Mouse (Mus musculus): ENCODE measurements around the gene Timm50. TPM values are rescaled to one million over a fixed set of nuclear protein-coding genes. Genes with fewer than 3 reads are reported as not detected.

The Timm50 gene
- total and polyA plus RNA-seq, 2 experiments from 2014 or later, result 82.9 to 125 TPM

- Histone ChIP-seq H3K9ac (replicated peaks; ENCODE audit: low read length) (no peak overlapping the region), H3K4me2 (ENCODE audit: low read depth, low read length) (no peak overlapping the region), H3K36me3 (ENCODE audit: insufficient read depth, low read length) (peaks cover 3% of the 10 kb centered on the region; the same call in 1 of the 2 replicates), H3K9me3 (ENCODE audit: low read length) (no peaks in the 10 kb centered on the region), H3K4me3 (ENCODE audit: low read length) (peak overlapping the region; percentile 65), H3K27ac (no peak overlapping the region), H3K27me3 (ENCODE audit: insufficient read depth, low read length) (no peaks in the 10 kb centered on the region), H3K4me1 (ENCODE audit: insufficient read depth, low read length) (peaks cover 8% of the 10 kb centered on the region)
- TF ChIP-seq CTCF (IDR thresholded peaks at IDR 0.05; ENCODE audit: low read depth), result no peak
- ATAC-seq (no peak), DNase-seq (ENCODE audit: low spot score) (no peak)
- 62% methylated on average over 8 of the region's 8 CpGs for WGBS
Measured at GRCm38 (mm10) chr7:28277237-28277614, 34.6 kb downstream of the Timm50 start.

- Histone ChIP-seq H3K4me2 (ENCODE audit: low read depth, low read length) (no peak overlapping the region), H3K27ac (no peak overlapping the region), H3K27me3 (ENCODE audit: insufficient read depth, low read length) (no peaks in the 10 kb centered on the region), H3K4me3 (ENCODE audit: low read length) (no peak overlapping the region), H3K9me3 (ENCODE audit: low read length) (no peaks in the 10 kb centered on the region), H3K4me1 (ENCODE audit: insufficient read depth, low read length) (no peaks in the 10 kb centered on the region), H3K9ac (replicated peaks; ENCODE audit: low read length) (no peak overlapping the region), H3K36me3 (ENCODE audit: insufficient read depth, low read length) (peaks cover 3% of the 10 kb centered on the region; the same call in 1 of the 2 replicates)
- ATAC-seq (no peak), DNase-seq (ENCODE audit: low spot score) (no peak)
- WGBS, result 72% methylated on average over 3 of the region's 3 CpGs
- peak; percentile 36 for TF ChIP-seq CTCF (IDR thresholded peaks at IDR 0.05; ENCODE audit: low read depth)
Measured at GRCm38 (mm10) chr7:28271761-28272160, 40.1 kb downstream of the Timm50 start.

- WGBS, result 94% methylated on average over 12 of the region's 12 CpGs
- Histone ChIP-seq H3K27ac (no peak overlapping the region), H3K27me3 (ENCODE audit: insufficient read depth, low read length) (no peaks in the 10 kb centered on the region), H3K4me3 (ENCODE audit: low read length) (no peak overlapping the region; the same call in 1 of the 2 replicates), H3K4me2 (ENCODE audit: low read depth, low read length) (peak overlapping the region; percentile 80), H3K9me3 (ENCODE audit: low read length) (no peaks in the 10 kb centered on the region), H3K4me1 (ENCODE audit: insufficient read depth, low read length) (no peaks in the 10 kb centered on the region), H3K36me3 (ENCODE audit: insufficient read depth, low read length) (peaks cover 3% of the 10 kb centered on the region; the same call in 1 of the 2 replicates), H3K9ac (replicated peaks; ENCODE audit: low read length) (no peak overlapping the region)
- peak; percentile 51 for TF ChIP-seq CTCF (IDR thresholded peaks at IDR 0.05; ENCODE audit: low read depth)
- ATAC-seq (no peak), DNase-seq (ENCODE audit: low spot score) (peak; percentile 37)
Measured at GRCm38 (mm10) chr7:28269355-28269754, 42.5 kb downstream of the Timm50 start.

- DNase-seq (ENCODE audit: low spot score) (no peak), ATAC-seq (no peak)
- Histone ChIP-seq H3K4me3 (ENCODE audit: low read length) (peak overlapping the region; percentile 92), H3K4me1 (ENCODE audit: insufficient read depth, low read length) (no peaks in the 10 kb centered on the region), H3K27me3 (ENCODE audit: insufficient read depth, low read length) (no peaks in the 10 kb centered on the region), H3K36me3 (ENCODE audit: insufficient read depth, low read length) (peaks cover 3% of the 10 kb centered on the region; the same call in 1 of the 2 replicates), H3K9ac (replicated peaks; ENCODE audit: low read length) (peak overlapping the region; percentile 99), H3K4me2 (ENCODE audit: low read depth, low read length) (peak overlapping the region; percentile 80), H3K27ac (peak overlapping the region; percentile 95; the same call in 1 of the 2 replicates), H3K9me3 (ENCODE audit: low read length) (no peaks in the 10 kb centered on the region)
- TF ChIP-seq CTCF (IDR thresholded peaks at IDR 0.05; ENCODE audit: low read depth), result no peak
- 27% methylated on average over 16 of the region's 16 CpGs for WGBS
Measured at GRCm38 (mm10) chr7:28268576-28268975, 43.3 kb downstream of the Timm50 start.

- Histone ChIP-seq H3K9me3 (ENCODE audit: low read length) (no peaks in the 10 kb centered on the region), H3K4me3 (ENCODE audit: low read length) (peak overlapping the region; percentile 92), H3K4me2 (ENCODE audit: low read depth, low read length) (peak overlapping the region; percentile 80), H3K4me1 (ENCODE audit: insufficient read depth, low read length) (no peaks in the 10 kb centered on the region), H3K36me3 (ENCODE audit: insufficient read depth, low read length) (peaks cover 1% of the 10 kb centered on the region; the same call in 1 of the 2 replicates), H3K27me3 (ENCODE audit: insufficient read depth, low read length) (no peaks in the 10 kb centered on the region), H3K27ac (peak overlapping the region; percentile 95), H3K9ac (replicated peaks; ENCODE audit: low read length) (peak overlapping the region; percentile 99)
- ATAC-seq, result peak; percentile 79
- no peak for TF ChIP-seq CTCF (IDR thresholded peaks at IDR 0.05; ENCODE audit: low read depth)
- peak; percentile 53 for DNase-seq (ENCODE audit: low spot score)
- WGBS, result under 1% methylated on average over 47 of the region's 62 CpGs
Measured at GRCm38 (mm10) chr7:28268042-28268531, 43.8 kb downstream of the Timm50 start.

GRCm38 (mm10) chr7:28267129-28268041, 44.5 kb downstream of the Timm50 start, which contains the start of gene Eid2:
Gene Eid2, plus strand, starts transcription at chr7:28267881.
- ATAC-seq, result peak; percentile 94
- H3K9ac ChIP-seq (replicated peaks; ENCODE audit: low read length), result peak within 1 kb of the TSS; percentile 99
- TF ChIP-seq CTCF (IDR thresholded peaks at IDR 0.05; ENCODE audit: low read depth), result 0 out of 2 replicates have a peak, but pooled peaks have one; percentile 13

More at GRCm38 (mm10) chr7:28267129-28268041, 44.5 kb downstream of the Timm50 start, which contains the start of gene Eid2:
- Histone ChIP-seq H3K4me3 (ENCODE audit: low read length) (peak within 1 kb of the TSS; percentile 92), H3K4me1 (ENCODE audit: insufficient read depth, low read length) (no peaks in the 10 kb centered on the region), H3K4me2 (ENCODE audit: low read depth, low read length) (peak within 1 kb of the TSS; percentile 80), H3K27ac (peak within 1 kb of the TSS; percentile 95), H3K27me3 (ENCODE audit: insufficient read depth, low read length) (no peaks in the 10 kb centered on the region), H3K36me3 (ENCODE audit: insufficient read depth, low read length) (no peaks in the 10 kb centered on the region), H3K9me3 (ENCODE audit: low read length) (no peaks in the 10 kb centered on the region)
- peak; percentile 98 for DNase-seq (ENCODE audit: low spot score)
- 9% methylated on average over 54 of the region's 57 CpGs for WGBS

Measured in hindbrain, postnatal 0 days (tissue).